Comparison of ENCODE assay signal across 13 mouse cellular contexts in genomic region chr5:44121390-44121789, GRCm38 (mm10).
"Had no signal": no experiment of that assay in that cellular context is flagged by ENCODE, and none has a peak within 500 bp of the region (broad histone marks: within the 10 kb centered on the region; RNA-seq: fewer than 3 reads in every experiment).

No protein-coding gene starts in this region.

- H3K9ac ChIP-seq: limb, embryonic 12.5 days; liver, embryonic 13.5 days; liver, postnatal 0 days; lung, embryonic 15.5 days; midbrain, embryonic 12.5 days; neural tube, embryonic 13.5 days; stomach, embryonic 15.5 days had no signal

- H3K36me3 ChIP-seq: limb, embryonic 12.5 days; liver, embryonic 13.5 days; lung, embryonic 15.5 days; midbrain, embryonic 12.5 days; neural tube, embryonic 13.5 days; stomach, embryonic 15.5 days had no signal

- H3K27ac ChIP-seq: limb, embryonic 12.5 days; liver, embryonic 13.5 days; lung, embryonic 15.5 days; midbrain, embryonic 12.5 days; neural tube, embryonic 13.5 days; stomach, embryonic 15.5 days had no signal

- H3K4me2 ChIP-seq: limb, embryonic 12.5 days; liver, embryonic 13.5 days; lung, embryonic 15.5 days; midbrain, embryonic 12.5 days; neural tube, embryonic 13.5 days; stomach, embryonic 15.5 days had no signal

- H3K4me3 ChIP-seq: limb, embryonic 12.5 days; liver, embryonic 13.5 days; lung, embryonic 15.5 days; midbrain, embryonic 12.5 days; neural tube, embryonic 13.5 days; stomach, embryonic 15.5 days had no signal

- ATAC-seq: liver, postnatal 0 days; midbrain, embryonic 16.5 days had no signal

- H3K27me3 ChIP-seq: limb, embryonic 12.5 days; liver, embryonic 13.5 days; lung, embryonic 15.5 days; midbrain, embryonic 12.5 days; neural tube, embryonic 13.5 days; stomach, embryonic 15.5 days had no signal

- H3K4me1 ChIP-seq: limb, embryonic 12.5 days; liver, embryonic 13.5 days; lung, embryonic 15.5 days; midbrain, embryonic 12.5 days; neural tube, embryonic 13.5 days; stomach, embryonic 15.5 days had no signal

- DNase-seq: kidney, postnatal 14 days; liver; liver, embryonic 13.5 days; liver, postnatal 0 days; lung, postnatal 14 days; right cerebral cortex, postnatal 14 days; thymus, postnatal 36 days had no signal

- H3K9me3 ChIP-seq: limb, embryonic 12.5 days; liver, embryonic 13.5 days; lung, embryonic 15.5 days; midbrain, embryonic 12.5 days; neural tube, embryonic 13.5 days; stomach, embryonic 15.5 days had no signal
